Mouse (Mus musculus) liver, adult 2 months (tissue): Measurements from ENCODE around the gene Gm21972.

Experiments
- CTCF ChIP-seq: fragments of 200-500 bp; IDR thresholded peaks from 2 replicates; pipeline ENCODE4 v1.5.1; 2011; ENCODE audit warnings: low read depth, low read length, control low read depth
- POLR2A ChIP-seq: fragments of 200-500 bp; IDR thresholded peaks from 2 replicates; pipeline ENCODE4 v1.6.1; 2011; ENCODE audit warnings: low read length, control low read depth; ENCODE audit not compliant: insufficient read depth; ENCODE audit errors: extremely low read depth

DNA sequence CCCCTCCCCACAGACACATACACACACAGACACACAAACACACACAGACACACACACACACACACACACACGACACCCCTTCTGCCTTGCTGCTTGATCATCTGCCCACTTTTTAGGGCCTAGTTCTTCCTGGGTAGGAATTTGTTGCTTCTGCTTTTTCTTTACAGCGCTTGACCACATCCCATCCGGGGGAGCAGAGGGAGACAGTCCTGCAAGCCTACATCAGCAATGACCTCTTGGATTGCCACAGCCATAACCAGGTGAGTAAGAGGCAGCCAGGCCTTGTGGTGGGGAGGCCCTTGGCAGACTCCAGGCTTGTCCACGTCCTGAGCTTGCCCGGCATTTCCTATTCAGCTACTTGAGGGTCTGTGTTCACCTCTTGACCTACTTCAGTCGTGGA is 57.4 kb downstream of the Gm21972 start:
- no peak for TF ChIP-seq POLR2A
- no peak for TF ChIP-seq CTCF
